Mouse (Mus musculus): ENCODE measurements around the gene Rnf185. TPM values are rescaled to one million over a fixed set of nuclear protein-coding genes. Genes with fewer than 3 reads are reported as not detected.

Rnf185 gene
- total RNA-seq, 2 experiments from 2014 or later: 12.7 to 14.4 TPM

DNA sequence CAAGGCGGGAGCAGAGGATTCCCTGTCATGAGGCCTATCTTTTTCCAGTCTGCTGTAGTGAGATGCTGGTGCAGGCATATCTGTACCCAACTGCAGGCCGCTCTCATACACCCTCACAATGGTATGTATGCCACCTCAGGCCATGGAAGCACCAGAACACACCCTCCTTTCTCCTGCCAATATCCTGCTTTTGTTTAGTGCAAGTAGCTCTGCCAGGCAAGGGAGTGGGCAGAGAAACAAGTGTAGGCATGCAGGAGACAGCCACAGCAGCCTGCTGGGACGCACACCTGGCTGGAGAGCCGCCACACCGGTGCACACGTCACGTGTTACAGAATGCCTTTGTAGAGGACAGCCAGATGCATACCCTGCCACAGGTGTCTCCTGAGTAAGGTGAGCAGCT, 85.8 kb downstream of the Rnf185 start:
- no peak for ATAC-seq (ENCODE audit: poor library complexity, severe bottlenecking)

Other genes with a start within 250 kb of the Rnf185 start
- 76.8 and 80.1 TPM in 2 replicates for gene Eif4enif1, start 250.0 kb downstream of the Rnf185 start, total RNA-seq (2015)
- 44.9 and 50.7 TPM in 2 replicates for gene Eif4enif1, start 250.0 kb downstream of the Rnf185 start, total RNA-seq (2017)
- gene Drg1, start 185.9 kb downstream of the Rnf185 start, total RNA-seq (2015): 127 and 137 TPM in 2 replicates
- gene Drg1, start 185.9 kb downstream of the Rnf185 start, total RNA-seq (2017): 119 and 124 TPM in 2 replicates
- 25.6 and 27.7 TPM in 2 replicates for gene Patz1, start 163.5 kb downstream of the Rnf185 start, total RNA-seq (2015)
- 27.2 and 33.2 TPM in 2 replicates for gene Patz1, start 163.5 kb downstream of the Rnf185 start, total RNA-seq (2017)
- gene Pik3ip1, start 122.0 kb downstream of the Rnf185 start, total RNA-seq (2015): 1.0 and 3.3 TPM in 2 replicates
- 2.6 and 3.8 TPM in 2 replicates for gene Pik3ip1, start 122.0 kb downstream of the Rnf185 start, total RNA-seq (2017)
- gene Limk2, start 43.2 kb downstream of the Rnf185 start, total RNA-seq (2015): 9.6 and 11.5 TPM in 2 replicates
- gene Limk2, start 43.2 kb downstream of the Rnf185 start, total RNA-seq (2017): 27.5 and 30.4 TPM in 2 replicates
- 0.71 and 0.75 TPM in 2 replicates for gene Pla2g3, start 35.9 kb upstream of the Rnf185 start, total RNA-seq (2015)
- 0.81 and 0.88 TPM in 2 replicates for gene Pla2g3, start 35.9 kb upstream of the Rnf185 start, total RNA-seq (2017)
- 4.8 and 5.7 TPM in 2 replicates for gene Inpp5j, start 52.5 kb upstream of the Rnf185 start, total RNA-seq (2015)
- gene Inpp5j, start 52.5 kb upstream of the Rnf185 start, total RNA-seq (2017): 2.0 and 2.8 TPM in 2 replicates
- 9.8 and 11.8 TPM in 2 replicates for gene Selenom, start 62.3 kb upstream of the Rnf185 start, total RNA-seq (2015)
- 2.4 and 7.6 TPM in 2 replicates for gene Selenom, start 62.3 kb upstream of the Rnf185 start, total RNA-seq (2017)
- gene Smtn, start 88.2 kb upstream of the Rnf185 start, total RNA-seq (2015): 12.2 and 12.5 TPM in 2 replicates
- 5.1 and 8.8 TPM in 2 replicates for gene Smtn, start 88.2 kb upstream of the Rnf185 start, total RNA-seq (2017)
- 12.6 and 15.4 TPM in 2 replicates for gene Morc2a, start 196.8 kb upstream of the Rnf185 start, total RNA-seq (2015)
- 19.8 and 23.5 TPM in 2 replicates for gene Morc2a, start 196.8 kb upstream of the Rnf185 start, total RNA-seq (2017)